Mouse (Mus musculus): Measurements from ENCODE around the gene Rpl19.

- TF ChIP-seq CTCF (IDR thresholded peaks at IDR 0.05; ENCODE audit: low read depth) (no peak), EP300 (IDR thresholded peaks at IDR 0.05; ENCODE audit: low read depth) (no peak)
Observed at GRCm38 (mm10) chr11:98061904-98062562, 35.5 kb downstream of the Rpl19 start.
